Mouse (Mus musculus): Measurements from ENCODE around the gene Nxph4. TPM values are rescaled to one million over a fixed set of nuclear protein-coding genes. Genes with fewer than 3 reads are reported as not detected.

Nxph4 gene
- polyA plus RNA-seq, 1 experiment = 1.1 TPM

- Histone ChIP-seq H3K4me3 (ENCODE audit: insufficient read depth, low read length) (no peak overlapping the region), H3K27ac (ENCODE audit: insufficient read depth, low read length) (no peak overlapping the region), H3K4me1 (ENCODE audit: control insufficient read depth, insufficient read depth, low read length) (peaks cover 12% of the 10 kb centered on the region)
- TF ChIP-seq POLR2A (IDR thresholded peaks at IDR 0.05; ENCODE audit: low read depth, low read length) = no peak
- TF ChIP-seq CTCF (IDR thresholded peaks at IDR 0.05; ENCODE audit: borderline replicate concordance, insufficient read depth, low read length) = no peak
Measured at GRCm38 (mm10) chr10:127496156-127496555, 38.2 kb downstream of the Nxph4 start.

- Histone ChIP-seq H3K4me1 (ENCODE audit: control insufficient read depth, insufficient read depth, low read length) (no peaks in the 10 kb centered on the region), H3K4me3 (ENCODE audit: insufficient read depth, low read length) (no peak overlapping the region), H3K27ac (ENCODE audit: insufficient read depth, low read length) (peak overlapping the region; percentile 47)
- TF ChIP-seq POLR2A (IDR thresholded peaks at IDR 0.05; ENCODE audit: low read depth, low read length) (no peak), CTCF (IDR thresholded peaks at IDR 0.05; ENCODE audit: borderline replicate concordance, insufficient read depth, low read length) (no peak)
Measured at GRCm38 (mm10) chr10:127492118-127492517, 42.2 kb downstream of the Nxph4 start.

GRCm38 (mm10) chr10:127491128-127491512 lies 43.2 kb downstream of the Nxph4 start:
- Histone ChIP-seq H3K4me1 (ENCODE audit: control insufficient read depth, insufficient read depth, low read length) (no peaks in the 10 kb centered on the region), H3K4me3 (ENCODE audit: insufficient read depth, low read length) (no peak overlapping the region), H3K27ac (ENCODE audit: insufficient read depth, low read length) (no peak overlapping the region)
- TF ChIP-seq POLR2A (IDR thresholded peaks at IDR 0.05; ENCODE audit: low read depth, low read length) (no peak), CTCF (IDR thresholded peaks at IDR 0.05; ENCODE audit: borderline replicate concordance, insufficient read depth, low read length) (no peak)

GRCm38 (mm10) chr10:127490160-127491127 lies 43.9 kb downstream of the Nxph4 start:
- no peak for TF ChIP-seq POLR2A (IDR thresholded peaks at IDR 0.05; ENCODE audit: low read depth, low read length)
- no peak for TF ChIP-seq CTCF (IDR thresholded peaks at IDR 0.05; ENCODE audit: borderline replicate concordance, insufficient read depth, low read length)
- Histone ChIP-seq H3K27ac (ENCODE audit: insufficient read depth, low read length) (no peak overlapping the region), H3K4me1 (ENCODE audit: control insufficient read depth, insufficient read depth, low read length) (no peaks in the 10 kb centered on the region), H3K4me3 (ENCODE audit: insufficient read depth, low read length) (no peak overlapping the region)

- no peak overlapping the region for H3K27ac ChIP-seq (ENCODE audit: insufficient read depth, low read length)
- H3K4me3 ChIP-seq (ENCODE audit: insufficient read depth, low read length) = no peak overlapping the region
- H3K4me1 ChIP-seq (ENCODE audit: control insufficient read depth, insufficient read depth, low read length) = no peaks in the 10 kb centered on the region
- TF ChIP-seq CTCF (IDR thresholded peaks at IDR 0.05; ENCODE audit: borderline replicate concordance, insufficient read depth, low read length) = no peak
- no peak for TF ChIP-seq POLR2A (IDR thresholded peaks at IDR 0.05; ENCODE audit: low read depth, low read length)
Measured at GRCm38 (mm10) chr10:127488856-127489255, 45.5 kb downstream of the Nxph4 start.

GRCm38 (mm10) chr10:127485235-127485634 lies 49.1 kb downstream of the Nxph4 start:
- Histone ChIP-seq H3K4me3 (ENCODE audit: insufficient read depth, low read length) (no peak overlapping the region), H3K4me1 (ENCODE audit: control insufficient read depth, insufficient read depth, low read length) (peaks cover 13% of the 10 kb centered on the region), H3K27ac (ENCODE audit: insufficient read depth, low read length) (no peak overlapping the region)
- TF ChIP-seq POLR2A (IDR thresholded peaks at IDR 0.05; ENCODE audit: low read depth, low read length) = no peak
- no peak for TF ChIP-seq CTCF (IDR thresholded peaks at IDR 0.05; ENCODE audit: borderline replicate concordance, insufficient read depth, low read length)

- Histone ChIP-seq H3K27ac (ENCODE audit: insufficient read depth, low read length) (peak overlapping the region; percentile 90), H3K4me3 (ENCODE audit: insufficient read depth, low read length) (no peak overlapping the region), H3K4me1 (ENCODE audit: control insufficient read depth, insufficient read depth, low read length) (peaks cover 13% of the 10 kb centered on the region)
- peak; percentile 65 for TF ChIP-seq POLR2A (IDR thresholded peaks at IDR 0.05; ENCODE audit: low read depth, low read length)
- no peak for TF ChIP-seq CTCF (IDR thresholded peaks at IDR 0.05; ENCODE audit: borderline replicate concordance, insufficient read depth, low read length)
Measured at GRCm38 (mm10) chr10:127480833-127481813, 53.2 kb downstream of the Nxph4 start.

- H3K4me1 ChIP-seq (ENCODE audit: control insufficient read depth, insufficient read depth, low read length) = peaks cover 13% of the 10 kb centered on the region
- no peak for TF ChIP-seq CTCF (IDR thresholded peaks at IDR 0.05; ENCODE audit: borderline replicate concordance, insufficient read depth, low read length)
- no peak for TF ChIP-seq POLR2A (IDR thresholded peaks at IDR 0.05; ENCODE audit: low read depth, low read length)
- H3K27ac ChIP-seq (ENCODE audit: insufficient read depth, low read length) = no peak overlapping the region
- H3K4me3 ChIP-seq (ENCODE audit: insufficient read depth, low read length) = no peak overlapping the region
Measured at GRCm38 (mm10) chr10:127479131-127479530, 55.2 kb downstream of the Nxph4 start.

GRCm38 (mm10) chr10:127477301-127477700 lies 57.1 kb downstream of the Nxph4 start:
- no peak for TF ChIP-seq CTCF (IDR thresholded peaks at IDR 0.05; ENCODE audit: borderline replicate concordance, insufficient read depth, low read length)
- TF ChIP-seq POLR2A (IDR thresholded peaks at IDR 0.05; ENCODE audit: low read depth, low read length) = no peak
- Histone ChIP-seq H3K4me1 (ENCODE audit: control insufficient read depth, insufficient read depth, low read length) (peaks cover 8% of the 10 kb centered on the region), H3K27ac (ENCODE audit: insufficient read depth, low read length) (no peak overlapping the region), H3K4me3 (ENCODE audit: insufficient read depth, low read length) (no peak overlapping the region)
